8 mouse cellular contexts compared by ENCODE assay signal in genomic region chr2:30553851-30554540, GRCm38 (mm10). TPM values are rescaled to one million over a fixed set of nuclear protein-coding genes. Genes with fewer than 3 reads are reported as not detected.
A peak's percentile ranks its signal among the peaks of the same experiment; 100 is the strongest.
DNase-seq lines count a peak whose midpoint lies in the region; ATAC-seq and TF ChIP-seq lines count a peak whose summit lies in the region.

No protein-coding gene starts in this region.

- no peak for TF ChIP-seq CTCF in kidney, adult 2 months (conservative IDR thresholded peaks at IDR 0.05; ENCODE audit: insufficient read depth, insufficient read length, low read depth, low read length)

- ATAC-seq in midbrain, embryonic 13.5 days, result peak; percentile 95

- 69% methylated on average over 7 of the region's 7 CpGs for WGBS in kidney, adult 2 months
- WGBS in limb, embryonic 10.5 days, result 48% methylated on average over 7 of the region's 7 CpGs
- WGBS in midbrain, embryonic 13.5 days, result 64% methylated on average over 7 of the region's 7 CpGs

- peak overlapping the region; percentile 37 for H3K4me2 ChIP-seq in midbrain, embryonic 13.5 days (replicated peaks)

- no peaks in the 10 kb centered on the region for H3K9me3 ChIP-seq in limb, embryonic 10.5 days (replicated peaks)
- H3K9me3 ChIP-seq in midbrain, embryonic 13.5 days, result no peaks in the 10 kb centered on the region

- no peak overlapping the region for H3K4me3 ChIP-seq in kidney, adult 2 months (ENCODE audit: insufficient read depth, low read depth, low read length)
- peak overlapping the region; percentile 22 for H3K4me3 ChIP-seq in limb, embryonic 10.5 days
- 0 out of 2 replicates have a peak overlapping the region, but pooled peaks have one; percentile 14 for H3K4me3 ChIP-seq in midbrain, embryonic 13.5 days (replicated peaks)

- DNase-seq in gastrocnemius, adult 18-20 months (ENCODE audit: low spot score), result peak; percentile 66
- no peak for DNase-seq in gastrocnemius, adult 8-10 months (ENCODE audit: low spot score in 2 of 2)
- DNase-seq in embryo, embryonic 11 days, result peak; percentile 81
- peak; percentile 75 for DNase-seq in heart, adult 8-10 months (ENCODE audit: low spot score)
- peak; percentile 61 for DNase-seq in kidney, adult 2 months
- DNase-seq in limb, embryonic 10.5 days (ENCODE audit: low spot score), result peak; percentile 49
- peak; percentile 84 for DNase-seq in telencephalon, adult 2 months (ENCODE audit: low read depth, low spot score)

- TF ChIP-seq POLR2A in kidney, adult 2 months (IDR thresholded peaks at IDR 0.05; ENCODE audit: low read depth, low read length), result no peak

- no peaks in the 10 kb centered on the region for H3K36me3 ChIP-seq in kidney, adult 2 months (ENCODE audit: control insufficient read depth, insufficient read depth, low read length)
- H3K36me3 ChIP-seq in limb, embryonic 10.5 days, result no peaks in the 10 kb centered on the region
- H3K36me3 ChIP-seq in midbrain, embryonic 13.5 days, result no peaks in the 10 kb centered on the region

- no peaks in the 10 kb centered on the region for H3K27me3 ChIP-seq in kidney, adult 2 months (replicated peaks; ENCODE audit: control insufficient read depth, insufficient read depth, low read length)
- no peaks in the 10 kb centered on the region for H3K27me3 ChIP-seq in limb, embryonic 10.5 days (ENCODE audit: low read depth, poor library complexity, severe bottlenecking)
- no peaks in the 10 kb centered on the region for H3K27me3 ChIP-seq in midbrain, embryonic 13.5 days

- no peak overlapping the region for H3K9ac ChIP-seq in midbrain, embryonic 13.5 days (replicated peaks)

- no peaks in the 10 kb centered on the region for H3K4me1 ChIP-seq in kidney, adult 2 months (ENCODE audit: control insufficient read depth, insufficient read depth, low read length)
- peaks cover 26% of the 10 kb centered on the region for H3K4me1 ChIP-seq in limb, embryonic 10.5 days
- peaks cover 6% of the 10 kb centered on the region for H3K4me1 ChIP-seq in midbrain, embryonic 13.5 days (replicated peaks)

- no peak overlapping the region for H3K27ac ChIP-seq in kidney, adult 2 months (ENCODE audit: insufficient read depth, low read depth, low read length)
- peak overlapping the region; percentile 62 for H3K27ac ChIP-seq in limb, embryonic 10.5 days
- peak overlapping the region; percentile 39; the same call in 1 of the 2 replicates for H3K27ac ChIP-seq in midbrain, embryonic 13.5 days

RNA-seq across cellular contexts. Expression of gene Cstad, which starts 40.8 kb away (rescaled TPM):
- 1 to 10 TPM; 1.1 TPM for total RNA-seq in gastrocnemius, adult 18-20 months (2021)
- 1 to 10 TPM in 2 of 4 experiments, under 1 TPM in 2; 0.41 to 1.7 (median 0.77) TPM for total RNA-seq in gastrocnemius, adult 8-10 months (2022)
- 1 to 10 TPM in 3 of 4 experiments, under 1 TPM in 1; 0.69 to 2.3 (median 1.5) TPM for total RNA-seq in heart, adult 8-10 months (2022)
- polyA plus RNA-seq in kidney, adult 2 months (2012; rRNA removed), result 1.2 and 1.3 TPM in 2 replicates
- 0.55 and 0.95 TPM in 2 replicates for polyA plus RNA-seq in limb, embryonic 10.5 days (2016; fragmentation: Nextera tagmentation; extraction: Ambion mirVana)
- polyA plus RNA-seq in midbrain, embryonic 13.5 days (2015; fragmentation: Nextera tagmentation; extraction: Ambion mirVana), result 0.27 and 0.43 TPM in 2 replicates

Comparison
In these comparisons a context has a peak if more than half of its experiments do, and no peak if none do; other contexts are left out.
1. DNase-seq: peak in gastrocnemius, adult 18-20 months (single experiment), embryo, embryonic 11 days (single experiment), heart, adult 8-10 months (single experiment), kidney, adult 2 months (single experiment), limb, embryonic 10.5 days (single experiment) and telencephalon, adult 2 months (single experiment); none in gastrocnemius, adult 8-10 months (0 of 2).